Mouse (Mus musculus): ENCODE data around the gene Wdr83. TPM values are rescaled to one million over a fixed set of nuclear protein-coding genes. Genes with fewer than 3 reads are reported as not detected.

Wdr83 gene
- polyA plus RNA-seq, 1 experiment from 2014 or later: 54.8 TPM

DNA sequence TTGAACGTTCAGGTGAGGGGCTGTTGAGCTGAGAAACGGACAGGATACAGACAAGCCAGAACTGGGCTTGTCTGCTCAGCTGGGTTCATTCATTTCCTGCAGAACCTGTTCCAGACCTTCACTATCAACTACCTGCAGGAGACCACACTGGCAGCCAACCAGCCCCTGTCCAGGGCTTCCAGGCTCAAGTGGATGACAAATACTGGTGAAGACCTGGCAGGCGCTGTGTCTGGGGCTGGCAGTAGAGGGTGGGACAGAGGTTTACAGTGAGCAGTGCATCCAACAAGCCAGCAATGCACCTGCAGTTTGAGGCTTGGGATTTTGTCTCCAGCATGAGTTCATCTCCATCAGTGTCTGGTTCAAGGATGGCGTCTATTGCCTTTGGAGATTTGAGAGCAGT lies 15.7 kb upstream of the Wdr83 start:
- WGBS: 92% methylated on average over 4 of the region's 4 CpGs
- no peaks in the 10 kb centered on the region for H3K9me3 ChIP-seq (ENCODE audit: low read length)
- peaks cover 42% of the 10 kb centered on the region for H3K36me3 ChIP-seq (ENCODE audit: insufficient read depth, low read length)
- H3K4me3 ChIP-seq (ENCODE audit: low read length): no peak overlapping the region
- ATAC-seq (ENCODE audit: low FRiP score, low TSS enrichment): no peak
- no peak overlapping the region for H3K9ac ChIP-seq (replicated peaks; ENCODE audit: low read length)
- no peaks in the 10 kb centered on the region for H3K27me3 ChIP-seq (ENCODE audit: insufficient read depth, low read length)
- no peak overlapping the region for H3K27ac ChIP-seq (ENCODE audit: low read length)
- H3K4me1 ChIP-seq (ENCODE audit: insufficient read depth, low read length): no peaks in the 10 kb centered on the region
- H3K4me2 ChIP-seq (replicated peaks; ENCODE audit: low read depth, low read length): no peak overlapping the region

DNA sequence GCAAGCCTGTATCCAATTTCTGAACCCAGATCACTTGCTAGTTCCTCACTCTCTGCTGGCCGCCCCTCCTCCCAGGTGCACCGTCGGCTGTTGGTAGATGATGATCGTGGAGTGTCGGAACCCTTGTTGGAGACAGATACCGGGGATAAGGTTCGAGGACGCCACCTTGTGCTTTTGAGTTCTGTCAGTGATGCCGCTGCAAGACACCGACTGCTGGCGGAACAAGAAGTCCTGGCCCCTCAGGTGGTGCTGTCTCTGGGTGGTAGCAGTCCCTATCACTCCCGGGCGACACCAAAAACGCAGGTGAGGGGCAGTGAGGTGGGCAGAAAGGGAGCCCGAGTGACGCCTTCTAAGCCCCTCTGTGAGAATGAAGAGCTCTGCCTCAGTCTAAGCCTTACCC lies 15.1 kb upstream of the Wdr83 start:
- WGBS: 89% methylated on average over 16 of the region's 16 CpGs
- Histone ChIP-seq H3K9ac (replicated peaks; ENCODE audit: low read length) (no peak overlapping the region), H3K27ac (ENCODE audit: low read length) (no peak overlapping the region), H3K4me2 (replicated peaks; ENCODE audit: low read depth, low read length) (no peak overlapping the region), H3K36me3 (ENCODE audit: insufficient read depth, low read length) (peaks cover 44% of the 10 kb centered on the region), H3K27me3 (ENCODE audit: insufficient read depth, low read length) (no peaks in the 10 kb centered on the region), H3K4me1 (ENCODE audit: insufficient read depth, low read length) (no peaks in the 10 kb centered on the region), H3K9me3 (ENCODE audit: low read length) (no peaks in the 10 kb centered on the region), H3K4me3 (ENCODE audit: low read length) (no peak overlapping the region)
- no peak for ATAC-seq (ENCODE audit: low FRiP score, low TSS enrichment)

GRCm38 (mm10) chr8:85095566-85095965 lies 14.5 kb upstream of the Wdr83 start:
- 87% methylated on average over 7 of the region's 7 CpGs for WGBS

GRCm38 (mm10) chr8:85095051-85095450 lies 13.9 kb upstream of the Wdr83 start:
- 93% methylated on average over 13 of the region's 13 CpGs for WGBS
- H3K9ac ChIP-seq (replicated peaks; ENCODE audit: low read length): no peak overlapping the region
- no peak overlapping the region for H3K4me3 ChIP-seq (ENCODE audit: low read length)

More at GRCm38 (mm10) chr8:85095566-85095965, 14.5 kb upstream of the Wdr83 start:
- Histone ChIP-seq H3K36me3 (ENCODE audit: insufficient read depth, low read length) (peaks cover 48% of the 10 kb centered on the region), H3K4me3 (ENCODE audit: low read length) (no peak overlapping the region), H3K27ac (ENCODE audit: low read length) (no peak overlapping the region), H3K4me1 (ENCODE audit: insufficient read depth, low read length) (no peaks in the 10 kb centered on the region), H3K27me3 (ENCODE audit: insufficient read depth, low read length) (no peaks in the 10 kb centered on the region), H3K9ac (replicated peaks; ENCODE audit: low read length) (no peak overlapping the region), H3K9me3 (ENCODE audit: low read length) (no peaks in the 10 kb centered on the region), H3K4me2 (replicated peaks; ENCODE audit: low read depth, low read length) (no peak overlapping the region)
- ATAC-seq (ENCODE audit: low FRiP score, low TSS enrichment): no peak

DNA sequence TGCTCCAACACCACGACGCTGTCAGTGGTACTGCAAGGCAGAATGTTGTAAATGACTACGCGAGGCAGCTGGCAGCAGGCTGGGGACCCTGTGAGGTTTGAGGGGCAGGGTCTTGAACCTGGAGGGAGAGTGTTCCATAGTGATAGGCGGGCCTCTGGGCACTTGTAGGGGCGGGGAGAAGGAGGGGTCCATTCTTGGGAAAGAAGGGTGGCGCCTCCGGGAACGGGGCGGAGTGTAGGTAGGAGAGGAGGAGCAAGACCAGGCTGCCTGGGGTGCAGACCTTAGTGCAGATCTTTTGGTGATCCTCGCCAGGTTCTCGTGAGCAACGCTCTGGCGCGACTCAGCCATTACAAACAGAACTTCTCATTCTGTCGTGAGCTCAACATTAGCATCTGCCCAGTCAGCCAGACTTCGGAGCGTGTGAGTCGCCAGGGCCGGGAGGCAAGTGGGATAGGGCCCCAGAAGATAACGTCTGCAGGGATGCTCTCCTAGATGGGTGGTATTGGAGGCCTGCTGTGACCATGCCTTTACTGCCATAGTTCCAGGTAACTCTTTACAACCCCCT lies 10.5 kb upstream of the Wdr83 start:
- H3K36me3 ChIP-seq (ENCODE audit: insufficient read depth, low read length): peaks cover 54% of the 10 kb centered on the region
- no peaks in the 10 kb centered on the region for H3K27me3 ChIP-seq (ENCODE audit: insufficient read depth, low read length)
- no peak overlapping the region for H3K9ac ChIP-seq (replicated peaks; ENCODE audit: low read length)
- no peak for ATAC-seq (ENCODE audit: low FRiP score, low TSS enrichment)
- WGBS: 35% methylated on average over 21 of the region's 21 CpGs
- no peak overlapping the region for H3K4me3 ChIP-seq (ENCODE audit: low read length)
- H3K4me2 ChIP-seq (replicated peaks; ENCODE audit: low read depth, low read length): no peak overlapping the region
- H3K9me3 ChIP-seq (ENCODE audit: low read length): no peaks in the 10 kb centered on the region
- H3K27ac ChIP-seq (ENCODE audit: low read length): no peak overlapping the region
- H3K4me1 ChIP-seq (ENCODE audit: insufficient read depth, low read length): no peaks in the 10 kb centered on the region

More at GRCm38 (mm10) chr8:85095051-85095450, 13.9 kb upstream of the Wdr83 start:
- Histone ChIP-seq H3K9me3 (ENCODE audit: low read length) (no peaks in the 10 kb centered on the region), H3K4me2 (replicated peaks; ENCODE audit: low read depth, low read length) (no peak overlapping the region), H3K27me3 (ENCODE audit: insufficient read depth, low read length) (no peaks in the 10 kb centered on the region), H3K4me1 (ENCODE audit: insufficient read depth, low read length) (no peaks in the 10 kb centered on the region), H3K27ac (ENCODE audit: low read length) (no peak overlapping the region), H3K36me3 (ENCODE audit: insufficient read depth, low read length) (peaks cover 48% of the 10 kb centered on the region)
- ATAC-seq (ENCODE audit: low FRiP score, low TSS enrichment): no peak

- no peak for ATAC-seq (ENCODE audit: low FRiP score, low TSS enrichment)
- Histone ChIP-seq H3K9me3 (ENCODE audit: low read length) (no peaks in the 10 kb centered on the region), H3K4me3 (ENCODE audit: low read length) (no peak overlapping the region), H3K36me3 (ENCODE audit: insufficient read depth, low read length) (peaks cover 51% of the 10 kb centered on the region), H3K27me3 (ENCODE audit: insufficient read depth, low read length) (no peaks in the 10 kb centered on the region), H3K9ac (replicated peaks; ENCODE audit: low read length) (no peak overlapping the region), H3K4me1 (ENCODE audit: insufficient read depth, low read length) (no peaks in the 10 kb centered on the region), H3K4me2 (replicated peaks; ENCODE audit: low read depth, low read length) (no peak overlapping the region), H3K27ac (ENCODE audit: low read length) (no peak overlapping the region)
- 91% methylated on average over 11 of the region's 11 CpGs for WGBS
Observed at GRCm38 (mm10) chr8:85090856-85091255, 9.8 kb upstream of the Wdr83 start.

- Histone ChIP-seq H3K4me2 (replicated peaks; ENCODE audit: low read depth, low read length) (no peak overlapping the region), H3K4me3 (ENCODE audit: low read length) (no peak overlapping the region), H3K27ac (ENCODE audit: low read length) (no peak overlapping the region), H3K27me3 (ENCODE audit: insufficient read depth, low read length) (no peaks in the 10 kb centered on the region), H3K36me3 (ENCODE audit: insufficient read depth, low read length) (peaks cover 45% of the 10 kb centered on the region), H3K9ac (replicated peaks; ENCODE audit: low read length) (no peak overlapping the region), H3K4me1 (ENCODE audit: insufficient read depth, low read length) (peaks cover 5% of the 10 kb centered on the region), H3K9me3 (ENCODE audit: low read length) (no peaks in the 10 kb centered on the region)
- ATAC-seq (ENCODE audit: low FRiP score, low TSS enrichment): no peak
- 77% methylated on average over 2 of the region's 2 CpGs for WGBS
Observed at GRCm38 (mm10) chr8:85088771-85089170, 7.7 kb upstream of the Wdr83 start.

- Histone ChIP-seq H3K9me3 (ENCODE audit: low read length) (no peaks in the 10 kb centered on the region), H3K27ac (ENCODE audit: low read length) (no peak overlapping the region), H3K9ac (replicated peaks; ENCODE audit: low read length) (no peak overlapping the region), H3K4me3 (ENCODE audit: low read length) (no peak overlapping the region), H3K4me2 (replicated peaks; ENCODE audit: low read depth, low read length) (no peak overlapping the region), H3K36me3 (ENCODE audit: insufficient read depth, low read length) (peaks cover 38% of the 10 kb centered on the region), H3K27me3 (ENCODE audit: insufficient read depth, low read length) (no peaks in the 10 kb centered on the region), H3K4me1 (ENCODE audit: insufficient read depth, low read length) (peaks cover 21% of the 10 kb centered on the region)
- ATAC-seq (ENCODE audit: low FRiP score, low TSS enrichment): no peak
- 80% methylated on average over 3 of the region's 3 CpGs for WGBS
Observed at GRCm38 (mm10) chr8:85086238-85086637, 5.1 kb upstream of the Wdr83 start.

DNA sequence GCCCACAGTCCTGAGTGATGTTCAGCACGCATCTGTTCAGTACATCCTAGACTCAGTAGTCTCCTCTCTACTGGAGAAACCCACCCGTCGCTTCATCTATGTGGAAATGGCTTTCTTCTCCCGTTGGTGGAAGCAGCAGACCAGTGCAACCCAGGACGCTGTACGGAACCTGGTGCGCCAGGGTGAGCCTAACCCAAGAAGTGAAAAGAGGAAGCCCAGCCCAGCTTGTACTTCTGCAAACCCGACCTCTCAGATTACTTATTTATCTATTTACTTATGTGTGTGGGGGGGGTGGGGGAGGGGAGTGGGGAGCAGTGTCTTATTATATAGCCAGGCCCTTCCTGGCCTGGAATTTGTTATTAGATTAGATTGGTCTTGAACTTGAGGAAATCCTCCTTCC lies 3.5 kb upstream of the Wdr83 start:
- no peak for ATAC-seq (ENCODE audit: low FRiP score, low TSS enrichment)
- 84% methylated on average over 8 of the region's 8 CpGs for WGBS
- H3K27me3 ChIP-seq (ENCODE audit: insufficient read depth, low read length): no peaks in the 10 kb centered on the region
- no peak overlapping the region for H3K4me2 ChIP-seq (replicated peaks; ENCODE audit: low read depth, low read length)
- H3K27ac ChIP-seq (ENCODE audit: low read length): no peak overlapping the region
- no peak overlapping the region for H3K9ac ChIP-seq (replicated peaks; ENCODE audit: low read length)
- peaks cover 23% of the 10 kb centered on the region for H3K4me1 ChIP-seq (ENCODE audit: insufficient read depth, low read length)
- H3K36me3 ChIP-seq (ENCODE audit: insufficient read depth, low read length): peaks cover 34% of the 10 kb centered on the region
- no peak overlapping the region for H3K4me3 ChIP-seq (ENCODE audit: low read length)
- no peaks in the 10 kb centered on the region for H3K9me3 ChIP-seq (ENCODE audit: low read length)

DNA sequence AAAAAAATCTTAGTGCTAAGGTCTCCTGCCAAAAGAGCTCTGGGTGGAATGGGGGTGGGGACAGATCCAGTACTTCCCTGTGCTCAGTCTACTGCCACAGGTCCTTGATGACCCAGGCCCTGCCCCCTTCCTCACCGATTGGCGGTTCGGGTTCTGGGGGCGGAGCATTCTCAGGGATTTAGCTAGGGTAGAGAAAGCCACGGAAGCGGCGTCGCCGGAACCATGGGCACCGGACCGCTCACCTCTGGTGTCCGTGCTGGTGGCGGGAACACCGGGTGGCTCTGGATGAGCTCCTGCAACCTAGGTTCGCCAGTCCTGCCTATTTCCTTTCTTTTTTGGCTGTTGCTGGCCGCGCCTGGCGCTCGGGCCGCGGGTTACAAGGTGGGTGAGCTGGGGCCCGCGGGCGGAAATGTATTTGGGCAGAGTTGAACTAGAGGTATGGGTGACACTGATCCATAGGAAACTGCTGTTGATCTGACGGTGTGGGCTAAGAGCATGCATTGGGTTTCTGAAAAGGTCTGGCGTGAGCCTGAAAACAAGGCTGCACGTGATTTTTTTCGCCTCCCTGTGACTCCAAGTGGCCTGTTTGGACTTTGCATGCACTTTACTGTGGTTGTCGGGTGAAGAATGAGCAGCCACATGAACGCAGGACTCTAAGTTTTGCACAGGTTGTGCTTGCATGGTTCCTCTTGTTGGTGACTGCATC lies 2.2 kb upstream of the Wdr83 start, which contains the start of gene Man2b1:
Man2b1 (plus strand) TSS at position 163 of the 706 bp plus-strand sequence.
- peak; percentile 91 for ATAC-seq (ENCODE audit: low FRiP score, low TSS enrichment)
- 1% methylated on average over 30 of the region's 30 CpGs for WGBS

More for the DNA sequence above, 2.2 kb upstream of the Wdr83 start, which contains the start of gene Man2b1:
- no peaks in the 10 kb centered on the region for H3K9me3 ChIP-seq (ENCODE audit: low read length)
- H3K9ac ChIP-seq (replicated peaks; ENCODE audit: low read length): peak within 1 kb of the TSS; percentile 76
- H3K36me3 ChIP-seq (ENCODE audit: insufficient read depth, low read length): peaks cover 27% of the 10 kb centered on the region
- peak within 1 kb of the TSS; percentile 72 for H3K4me3 ChIP-seq (ENCODE audit: low read length)
- peak within 1 kb of the TSS; percentile 85 for H3K4me2 ChIP-seq (replicated peaks; ENCODE audit: low read depth, low read length)
- peak within 1 kb of the TSS; percentile 52 for H3K27ac ChIP-seq (ENCODE audit: low read length)
- no peaks in the 10 kb centered on the region for H3K27me3 ChIP-seq (ENCODE audit: insufficient read depth, low read length)
- H3K4me1 ChIP-seq (ENCODE audit: insufficient read depth, low read length): peaks cover 25% of the 10 kb centered on the region

Data from kidney, embryonic 16.5 days (tissue).